Mouse (Mus musculus): ENCODE data around the gene Nrp2. TPM values are rescaled to one million over a fixed set of nuclear protein-coding genes. Genes with fewer than 3 reads are reported as not detected.

Nrp2 gene
- polyA plus RNA-seq, 1 experiment from 2014 or later = 6.1 TPM

GRCm38 (mm10) chr1:62760565-62760964 lies 57.5 kb downstream of the Nrp2 start:
- Histone ChIP-seq H3K4me2 (ENCODE audit: low read length) (no peak overlapping the region), H3K9me3 (ENCODE audit: control insufficient read depth, low read length) (no peaks in the 10 kb centered on the region), H3K4me3 (ENCODE audit: control insufficient read depth in 1 of 2, insufficient read depth in 1 of 2, low read depth in 1 of 2, low read length in 2 of 2) (no peak overlapping the region), H3K27ac (replicated peaks in 1 of 2; ENCODE audit: control insufficient read depth in 1 of 2, insufficient read depth in 1 of 2, low read depth in 2 of 2, low read length in 2 of 2) (no peak overlapping the region), H3K27me3 (ENCODE audit: control insufficient read depth, insufficient read depth, low read length) (no peaks in the 10 kb centered on the region), H3K4me1 (ENCODE audit: control insufficient read depth in 2 of 2, insufficient read depth in 2 of 2, low read length in 2 of 2) (peaks cover 4 to 8% of the 10 kb centered on the region in 2 experiments; a peak in 3 of 4 replicates), H3K36me3 (ENCODE audit: control insufficient read depth, insufficient read depth, low read length) (peaks cover 4% of the 10 kb centered on the region), H3K9ac (ENCODE audit: low read length) (no peak overlapping the region)
- 75% methylated on average over 17 of the region's 17 CpGs for WGBS
- ATAC-seq (ENCODE audit: insufficient number of reproducible peaks, insufficient read depth, low FRiP score, low read depth) = no peak

DNA sequence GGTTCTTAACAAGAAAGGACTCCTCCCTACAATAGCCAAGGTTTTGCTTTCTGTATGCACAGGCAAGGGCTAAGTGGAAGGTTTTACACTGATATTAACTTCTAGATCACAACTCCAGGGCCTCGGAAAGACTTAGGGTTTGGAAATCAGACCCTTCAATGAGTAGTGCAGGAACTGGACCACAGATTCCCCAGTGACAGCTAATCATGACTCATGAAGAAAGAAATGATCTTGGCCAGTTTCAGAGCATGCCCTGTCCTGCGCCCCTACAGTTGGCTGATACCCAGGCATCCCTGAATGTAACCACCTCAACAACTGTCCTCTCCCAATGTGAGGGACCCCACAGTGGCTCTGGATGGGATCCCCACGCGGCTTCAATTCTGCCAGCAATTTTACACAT lies 60.7 kb downstream of the Nrp2 start:
- Histone ChIP-seq H3K27ac (replicated peaks in 1 of 2; ENCODE audit: control insufficient read depth in 1 of 2, insufficient read depth in 1 of 2, low read depth in 2 of 2, low read length in 2 of 2) (no peak overlapping the region), H3K27me3 (ENCODE audit: control insufficient read depth, insufficient read depth, low read length) (no peaks in the 10 kb centered on the region), H3K36me3 (ENCODE audit: control insufficient read depth, insufficient read depth, low read length) (peaks cover 4% of the 10 kb centered on the region), H3K9ac (ENCODE audit: low read length) (no peak overlapping the region), H3K9me3 (ENCODE audit: control insufficient read depth, low read length) (no peaks in the 10 kb centered on the region), H3K4me2 (ENCODE audit: low read length) (no peak overlapping the region), H3K4me1 (ENCODE audit: control insufficient read depth in 2 of 2, insufficient read depth in 2 of 2, low read length in 2 of 2) (peaks cover 5 to 8% of the 10 kb centered on the region in 2 experiments), H3K4me3 (ENCODE audit: control insufficient read depth in 1 of 2, insufficient read depth in 1 of 2, low read depth in 1 of 2, low read length in 2 of 2) (no peak overlapping the region)
- no peak for ATAC-seq (ENCODE audit: insufficient number of reproducible peaks, insufficient read depth, low FRiP score, low read depth)
- WGBS = 80% methylated on average over 4 of the region's 4 CpGs

- no peak overlapping the region for H3K9ac ChIP-seq (ENCODE audit: low read length)
- WGBS = 69% methylated on average over 7 of the region's 7 CpGs
- no peak overlapping the region for H3K4me3 ChIP-seq (ENCODE audit: control insufficient read depth in 1 of 2, insufficient read depth in 1 of 2, low read depth in 1 of 2, low read length in 2 of 2)
- peaks cover 2 to 5% of the 10 kb centered on the region in 2 experiments for H3K4me1 ChIP-seq (ENCODE audit: control insufficient read depth in 2 of 2, insufficient read depth in 2 of 2, low read length in 2 of 2)
- no peak overlapping the region for H3K4me2 ChIP-seq (ENCODE audit: low read length)
- peaks cover 4% of the 10 kb centered on the region for H3K36me3 ChIP-seq (ENCODE audit: control insufficient read depth, insufficient read depth, low read length)
- no peaks in the 10 kb centered on the region for H3K27me3 ChIP-seq (ENCODE audit: control insufficient read depth, insufficient read depth, low read length)
- no peaks in the 10 kb centered on the region for H3K9me3 ChIP-seq (ENCODE audit: control insufficient read depth, low read length)
- no peak for ATAC-seq (ENCODE audit: insufficient number of reproducible peaks, insufficient read depth, low FRiP score, low read depth)
- no peak overlapping the region for H3K27ac ChIP-seq (replicated peaks in 1 of 2; ENCODE audit: control insufficient read depth in 1 of 2, insufficient read depth in 1 of 2, low read depth in 2 of 2, low read length in 2 of 2)
Measured at GRCm38 (mm10) chr1:62765171-62765570, 62.1 kb downstream of the Nrp2 start.

GRCm38 (mm10) chr1:62766766-62767165 lies 63.7 kb downstream of the Nrp2 start:
- WGBS = 40% methylated on average over 4 of the region's 4 CpGs

GRCm38 (mm10) chr1:62767611-62768010 lies 64.5 kb downstream of the Nrp2 start:
- ATAC-seq (ENCODE audit: insufficient number of reproducible peaks, insufficient read depth, low FRiP score, low read depth) = no peak
- no peak overlapping the region for H3K27ac ChIP-seq (replicated peaks in 1 of 2; ENCODE audit: control insufficient read depth in 1 of 2, insufficient read depth in 1 of 2, low read depth in 2 of 2, low read length in 2 of 2)
- no peaks in the 10 kb centered on the region for H3K27me3 ChIP-seq (ENCODE audit: control insufficient read depth, insufficient read depth, low read length)
- WGBS = 76% methylated on average over 9 of the region's 9 CpGs
- H3K4me3 ChIP-seq (ENCODE audit: control insufficient read depth in 1 of 2, insufficient read depth in 1 of 2, low read depth in 1 of 2, low read length in 2 of 2) = no peak overlapping the region
- H3K4me2 ChIP-seq (ENCODE audit: low read length) = no peak overlapping the region
- H3K9ac ChIP-seq (ENCODE audit: low read length) = no peak overlapping the region
- H3K9me3 ChIP-seq (ENCODE audit: control insufficient read depth, low read length) = no peaks in the 10 kb centered on the region
- H3K4me1 ChIP-seq (ENCODE audit: control insufficient read depth in 2 of 2, insufficient read depth in 2 of 2, low read length in 2 of 2) = peaks cover 0 to 9% of the 10 kb centered on the region in 2 experiments; a peak in 2 of 4 replicates
- H3K36me3 ChIP-seq (ENCODE audit: control insufficient read depth, insufficient read depth, low read length) = no peaks in the 10 kb centered on the region; the same call in 1 of the 2 replicates

More at GRCm38 (mm10) chr1:62766766-62767165, 63.7 kb downstream of the Nrp2 start:
- H3K27ac ChIP-seq (replicated peaks in 1 of 2; ENCODE audit: control insufficient read depth in 1 of 2, insufficient read depth in 1 of 2, low read depth in 2 of 2, low read length in 2 of 2) = no peak overlapping the region
- peaks cover 0 to 9% of the 10 kb centered on the region in 2 experiments; a peak in 2 of 4 replicates for H3K4me1 ChIP-seq (ENCODE audit: control insufficient read depth in 2 of 2, insufficient read depth in 2 of 2, low read length in 2 of 2)
- no peak for ATAC-seq (ENCODE audit: insufficient number of reproducible peaks, insufficient read depth, low FRiP score, low read depth)
- peaks cover under 1% of the 10 kb centered on the region for H3K36me3 ChIP-seq (ENCODE audit: control insufficient read depth, insufficient read depth, low read length)
- H3K9me3 ChIP-seq (ENCODE audit: control insufficient read depth, low read length) = no peaks in the 10 kb centered on the region
- no peaks in the 10 kb centered on the region for H3K27me3 ChIP-seq (ENCODE audit: control insufficient read depth, insufficient read depth, low read length)
- H3K4me3 ChIP-seq (ENCODE audit: control insufficient read depth in 1 of 2, insufficient read depth in 1 of 2, low read depth in 1 of 2, low read length in 2 of 2) = no peak overlapping the region
- no peak overlapping the region for H3K9ac ChIP-seq (ENCODE audit: low read length)
- H3K4me2 ChIP-seq (ENCODE audit: low read length) = no peak overlapping the region

DNA sequence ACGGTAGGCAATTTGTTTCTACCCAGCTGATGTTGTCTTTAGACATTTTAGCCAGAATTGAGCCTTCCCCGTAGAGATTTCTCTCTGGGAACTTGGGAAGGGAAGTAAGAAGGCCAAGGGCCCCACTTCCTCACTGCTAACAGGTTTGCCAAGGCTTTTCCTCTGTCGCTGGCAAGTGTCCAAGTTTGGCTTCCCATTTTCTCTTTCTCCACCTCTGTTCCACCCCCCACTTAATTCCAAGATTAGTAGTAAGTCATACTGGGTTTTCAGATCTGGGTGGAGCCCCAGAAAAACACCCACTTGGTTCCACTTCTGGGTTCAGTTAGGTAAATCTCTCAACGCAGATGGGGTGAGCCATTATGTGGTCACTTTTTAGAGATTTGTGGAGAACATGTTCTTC lies 67.5 kb downstream of the Nrp2 start:
- WGBS = 70% methylated on average over 4 of the region's 4 CpGs
- ATAC-seq (ENCODE audit: insufficient number of reproducible peaks, insufficient read depth, low FRiP score, low read depth) = no peak

DNA sequence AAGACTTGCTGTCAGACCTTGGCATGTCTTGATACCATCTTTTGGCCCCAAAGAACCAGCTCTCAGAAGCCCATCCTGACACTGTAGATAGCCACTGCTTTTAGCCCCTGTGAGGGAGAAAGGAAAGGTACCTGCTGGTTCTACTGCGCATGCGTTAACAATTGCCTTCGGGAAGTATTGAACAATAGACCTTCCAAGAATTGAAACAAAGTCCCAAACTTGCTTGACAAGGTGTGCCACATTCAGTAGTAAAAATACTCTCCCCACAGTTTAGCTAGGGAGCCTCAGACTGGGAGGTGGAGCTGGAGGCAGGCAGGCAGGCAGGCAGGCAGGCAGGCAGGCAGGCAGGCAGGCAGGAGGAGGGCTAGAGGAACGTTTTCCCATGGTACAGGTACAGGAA lies 69.3 kb downstream of the Nrp2 start:
- Histone ChIP-seq H3K36me3 (ENCODE audit: control insufficient read depth, insufficient read depth, low read length) (0 out of 2 replicates have a peak, but pooled peaks cover 2% of the 10 kb centered on the region), H3K9me3 (ENCODE audit: control insufficient read depth, low read length) (no peaks in the 10 kb centered on the region), H3K27me3 (ENCODE audit: control insufficient read depth, insufficient read depth, low read length) (no peaks in the 10 kb centered on the region), H3K27ac (replicated peaks in 1 of 2; ENCODE audit: control insufficient read depth in 1 of 2, insufficient read depth in 1 of 2, low read depth in 2 of 2, low read length in 2 of 2) (no peak overlapping the region), H3K4me3 (ENCODE audit: control insufficient read depth in 1 of 2, insufficient read depth in 1 of 2, low read depth in 1 of 2, low read length in 2 of 2) (no peak overlapping the region), H3K4me1 (ENCODE audit: control insufficient read depth in 2 of 2, insufficient read depth in 2 of 2, low read length in 2 of 2) (peaks cover 25 to 32% of the 10 kb centered on the region in 2 experiments), H3K4me2 (ENCODE audit: low read length) (no peak overlapping the region), H3K9ac (ENCODE audit: low read length) (no peak overlapping the region)
- WGBS = 83% methylated on average over 4 of the region's 4 CpGs
- ATAC-seq (ENCODE audit: insufficient number of reproducible peaks, insufficient read depth, low FRiP score, low read depth) = no peak

More for the DNA sequence above, 67.5 kb downstream of the Nrp2 start:
- peaks cover 13 to 20% of the 10 kb centered on the region in 2 experiments; a peak in 3 of 4 replicates for H3K4me1 ChIP-seq (ENCODE audit: control insufficient read depth in 2 of 2, insufficient read depth in 2 of 2, low read length in 2 of 2)
- H3K4me3 ChIP-seq (ENCODE audit: control insufficient read depth in 1 of 2, insufficient read depth in 1 of 2, low read depth in 1 of 2, low read length in 2 of 2) = no peak overlapping the region
- H3K27ac ChIP-seq (replicated peaks in 1 of 2; ENCODE audit: control insufficient read depth in 1 of 2, insufficient read depth in 1 of 2, low read depth in 2 of 2, low read length in 2 of 2) = no peak overlapping the region
- H3K4me2 ChIP-seq (ENCODE audit: low read length) = no peak overlapping the region
- no peaks in the 10 kb centered on the region for H3K27me3 ChIP-seq (ENCODE audit: control insufficient read depth, insufficient read depth, low read length)
- 0 out of 2 replicates have a peak, but pooled peaks cover 2% of the 10 kb centered on the region for H3K36me3 ChIP-seq (ENCODE audit: control insufficient read depth, insufficient read depth, low read length)
- H3K9ac ChIP-seq (ENCODE audit: low read length) = no peak overlapping the region
- H3K9me3 ChIP-seq (ENCODE audit: control insufficient read depth, low read length) = no peaks in the 10 kb centered on the region
